Mouse (Mus musculus) heart, embryonic 11.5 days (tissue): ENCODE results near the gene Terb1. TPM values are rescaled to one million over a fixed set of nuclear protein-coding genes. Genes with fewer than 3 reads are reported as not detected.

Source experiments
- ATAC-seq: fragments of 200-750 bp; cut with Nextera tagmentation; replicated peaks from 2 replicates; pipeline ENCODE4 v1.8.0; 2017; ENCODE audit warnings: moderate library complexity; ENCODE audit not compliant: insufficient number of reproducible peaks, low FRiP score, low TSS enrichment
- H3K27ac ChIP-seq: fragments of 300-500 bp; sonication (generic); 2 replicates; pipeline ENCODE4 v1.5.1; 2014; ENCODE audit warnings: mild to moderate bottlenecking, low read depth, low read length
- H3K27me3 ChIP-seq: fragments of 300-500 bp; sonication (generic); 2 replicates; pipeline ENCODE4 v1.6.1; 2014; ENCODE audit warnings: mild to moderate bottlenecking, low read length, mixed read lengths; ENCODE audit not compliant: control insufficient read depth, insufficient read depth
- H3K36me3 ChIP-seq: fragments of 300-500 bp; sonication (generic); 2 replicates; pipeline ENCODE4 v1.6.1; 2014; ENCODE audit warnings: mild to moderate bottlenecking, low read length, moderate library complexity, mixed read lengths; ENCODE audit not compliant: control insufficient read depth, insufficient read depth
- H3K4me1 ChIP-seq: fragments of 300-500 bp; sonication (generic); 2 replicates; pipeline ENCODE4 v1.6.1; 2014; ENCODE audit warnings: low read length; ENCODE audit not compliant: control insufficient read depth, insufficient read depth
- H3K4me2 ChIP-seq: fragments of 300-500 bp; sonication (generic); 2 replicates; pipeline ENCODE4 v1.6.1; 2014; ENCODE audit warnings: mild to moderate bottlenecking, moderate library complexity
- H3K4me3 ChIP-seq: fragments of 300-500 bp; sonication (generic); 2 replicates; pipeline ENCODE4 v1.5.1; 2014; ENCODE audit warnings: low read depth, low read length
- H3K9ac ChIP-seq: fragments of 300-500 bp; sonication (generic); 2 replicates; pipeline ENCODE4 v1.6.1; 2014; ENCODE audit warnings: mild to moderate bottlenecking, low read depth, low read length, moderate library complexity
- H3K9me3 ChIP-seq: fragments of 300-500 bp; sonication (generic); replicated peaks from 2 replicates; pipeline ENCODE4 v1.6.1; 2016; ENCODE audit warnings: low read length; ENCODE audit not compliant: control insufficient read depth
- whole genome bisulfite sequencing: fragments of 180-500 bp; shearing (Covaris S2); extraction: QIAGEN DNeasy Blood & Tissue Kit; methylation state at CpG from one replicate; pipeline ENCODE4 v1.1.7; 2014; ENCODE audit not compliant: insufficient replicate concordance; 5-methylcytosine and 5-hydroxymethylcytosine counted together
- polyA plus RNA-seq: library from polyadenylated mRNA; unstranded; fragments of >200 nt; fragmentation: Nextera tagmentation; extraction: Ambion mirVana; gene quantifications from 2 replicates; pipeline ENCODE4 v1.2.1, GENCODE M21; 2014

The Terb1 gene
- polyA plus RNA-seq, 1 experiment from 2014 or later: 0.39 TPM

DNA sequence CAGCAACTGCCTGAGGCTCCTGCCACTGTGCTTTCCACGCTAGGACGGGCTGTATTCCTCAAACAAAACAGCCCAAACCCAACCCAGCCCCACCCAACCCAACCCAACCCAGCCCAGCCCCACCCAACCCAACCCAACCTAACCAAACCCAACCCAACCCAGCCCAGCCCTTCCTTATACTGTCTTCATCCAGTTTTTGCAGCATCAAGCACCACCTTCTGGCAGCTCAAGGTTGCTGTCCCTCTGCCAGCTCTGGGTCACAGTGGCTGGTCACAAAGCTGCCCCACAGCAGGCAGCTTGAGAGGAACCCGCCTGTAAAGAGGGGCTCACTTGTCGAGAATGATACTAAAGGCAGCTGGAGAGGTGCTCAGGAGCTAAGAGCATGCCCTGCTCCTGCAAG lies 75.4 kb downstream of the Terb1 start:
- Histone ChIP-seq H3K4me3 (no peak overlapping the region), H3K4me2 (no peak overlapping the region), H3K27me3 (no peaks in the 10 kb centered on the region), H3K9me3 (no peaks in the 10 kb centered on the region; the same call in 1 of the 2 replicates), H3K9ac (no peak overlapping the region), H3K27ac (no peak overlapping the region), H3K36me3 (peaks cover 50% of the 10 kb centered on the region), H3K4me1 (peaks cover 4% of the 10 kb centered on the region; the same call in 1 of the 2 replicates)
- WGBS: 75% methylated on average over 4 of the region's 4 CpGs
- ATAC-seq: peak; percentile 39; the same call in 1 of the 2 replicates

DNA sequence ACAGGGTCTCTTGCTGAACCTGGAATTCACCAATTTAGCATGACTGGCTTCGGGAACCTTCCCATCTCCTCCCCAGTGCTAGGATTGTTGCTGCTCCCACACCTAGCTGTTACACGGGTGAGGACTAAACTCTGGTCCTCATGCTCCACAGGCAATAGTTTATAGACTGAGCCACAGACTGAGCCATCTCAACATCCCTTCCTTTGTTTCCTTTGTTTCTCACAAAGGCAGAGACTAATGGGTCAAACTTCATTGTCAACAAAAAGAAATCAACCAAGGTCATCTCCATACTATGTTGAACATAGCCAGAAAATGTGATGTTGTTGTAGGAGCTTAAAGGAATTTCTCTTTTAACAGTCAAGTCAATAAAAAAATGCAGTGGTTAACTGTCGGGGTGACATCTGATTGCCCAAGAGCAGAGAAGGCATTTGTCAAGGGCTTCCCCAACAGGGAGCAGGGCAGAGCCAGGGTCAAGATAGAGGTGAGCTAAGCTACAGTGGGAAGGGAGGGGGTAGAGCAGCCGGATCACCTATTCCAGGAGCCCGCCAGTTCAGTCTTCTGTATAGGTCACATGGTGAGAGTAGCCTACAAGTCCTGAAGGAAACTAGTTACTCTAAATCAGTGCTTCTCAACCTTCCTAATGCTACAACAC lies 76.4 kb downstream of the Terb1 start:
- Histone ChIP-seq H3K4me3 (no peak overlapping the region), H3K27ac (no peak overlapping the region), H3K4me1 (peaks cover 4% of the 10 kb centered on the region; the same call in 1 of the 2 replicates), H3K9ac (no peak overlapping the region), H3K36me3 (peaks cover 47% of the 10 kb centered on the region), H3K4me2 (no peak overlapping the region), H3K27me3 (no peaks in the 10 kb centered on the region), H3K9me3 (no peaks in the 10 kb centered on the region; the same call in 1 of the 2 replicates)
- no peak for ATAC-seq
- 89% methylated on average over 5 of the region's 5 CpGs for WGBS

DNA sequence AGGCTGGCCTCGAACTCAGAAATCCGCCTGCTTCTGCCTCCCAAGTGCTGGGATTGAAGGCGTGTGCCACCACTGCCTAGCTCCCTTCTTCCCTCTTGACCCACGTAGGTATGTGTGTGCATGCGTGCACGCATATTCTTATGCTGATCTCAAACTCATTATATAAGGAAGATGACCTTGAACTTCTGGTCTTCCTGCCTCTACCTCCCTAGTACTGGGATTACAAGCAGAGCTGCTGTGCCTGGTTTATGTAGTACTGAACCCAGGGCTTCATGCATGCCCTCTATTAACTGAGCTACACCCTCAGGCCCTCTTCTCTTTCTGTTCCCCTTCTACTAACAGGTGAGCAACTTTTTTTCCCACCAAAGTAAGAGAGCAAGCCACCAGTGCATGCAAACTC lies 77.1 kb downstream of the Terb1 start:
- Histone ChIP-seq H3K27ac (no peak overlapping the region), H3K36me3 (peaks cover 50% of the 10 kb centered on the region), H3K9me3 (no peaks in the 10 kb centered on the region; the same call in 1 of the 2 replicates), H3K4me1 (peaks cover 4% of the 10 kb centered on the region; the same call in 1 of the 2 replicates), H3K4me2 (no peak overlapping the region), H3K27me3 (no peaks in the 10 kb centered on the region), H3K4me3 (no peak overlapping the region), H3K9ac (no peak overlapping the region)
- ATAC-seq: no peak
- 97% methylated on average over 6 of the region's 6 CpGs for WGBS

DNA sequence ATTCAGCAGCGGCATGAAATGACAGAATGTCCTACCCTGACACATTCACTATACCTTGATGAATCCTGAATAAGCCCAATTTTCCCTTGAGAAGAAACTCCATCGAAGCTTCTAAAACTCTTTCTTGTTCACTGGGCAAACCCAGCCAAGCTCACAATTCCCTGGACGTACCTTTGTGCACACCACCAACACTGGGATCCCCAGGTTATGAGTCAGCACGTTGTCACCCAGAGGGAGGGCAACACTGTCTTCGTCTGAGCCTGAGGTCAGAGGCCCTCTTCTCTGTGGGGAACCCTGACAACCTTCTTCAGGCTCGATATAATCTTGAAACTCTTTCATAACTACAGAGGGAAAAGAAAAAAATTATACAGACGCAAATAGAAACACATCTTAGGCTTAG lies 79.5 kb downstream of the Terb1 start:
- Histone ChIP-seq H3K4me2 (no peak overlapping the region), H3K9ac (no peak overlapping the region), H3K27ac (no peak overlapping the region), H3K4me1 (no peaks in the 10 kb centered on the region), H3K4me3 (no peak overlapping the region), H3K9me3 (no peaks in the 10 kb centered on the region; the same call in 1 of the 2 replicates), H3K27me3 (no peaks in the 10 kb centered on the region), H3K36me3 (peaks cover 55% of the 10 kb centered on the region)
- WGBS: 83% methylated on average over 7 of the region's 7 CpGs
- ATAC-seq: no peak

DNA sequence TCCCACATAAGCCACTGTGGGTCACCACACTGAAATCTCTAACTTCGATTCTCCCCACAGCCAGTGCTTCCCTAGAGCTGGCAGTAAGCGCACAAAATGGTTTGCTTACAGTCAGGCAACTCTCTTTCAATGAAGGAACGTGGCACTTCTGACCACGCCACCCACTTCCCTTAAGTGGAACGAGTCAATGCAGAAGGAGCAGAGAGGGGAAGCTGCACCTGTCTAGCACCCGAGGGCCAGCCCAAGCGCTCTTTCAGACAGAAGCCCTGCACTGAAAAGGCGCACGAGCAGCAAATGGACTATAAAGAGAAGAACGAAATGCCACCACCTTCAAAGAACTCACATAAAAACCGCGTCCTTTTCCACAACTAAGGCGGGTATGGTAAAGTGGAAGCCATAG lies 82.0 kb downstream of the Terb1 start:
- no peak overlapping the region for H3K27ac ChIP-seq
- no peaks in the 10 kb centered on the region for H3K27me3 ChIP-seq
- H3K9me3 ChIP-seq: no peaks in the 10 kb centered on the region; the same call in 1 of the 2 replicates
- no peak overlapping the region for H3K9ac ChIP-seq
- H3K4me3 ChIP-seq: no peak overlapping the region
- H3K36me3 ChIP-seq: peaks cover 55% of the 10 kb centered on the region
- ATAC-seq: no peak
- no peak overlapping the region for H3K4me2 ChIP-seq
- no peaks in the 10 kb centered on the region for H3K4me1 ChIP-seq
- 94% methylated on average over 13 of the region's 13 CpGs for WGBS

DNA sequence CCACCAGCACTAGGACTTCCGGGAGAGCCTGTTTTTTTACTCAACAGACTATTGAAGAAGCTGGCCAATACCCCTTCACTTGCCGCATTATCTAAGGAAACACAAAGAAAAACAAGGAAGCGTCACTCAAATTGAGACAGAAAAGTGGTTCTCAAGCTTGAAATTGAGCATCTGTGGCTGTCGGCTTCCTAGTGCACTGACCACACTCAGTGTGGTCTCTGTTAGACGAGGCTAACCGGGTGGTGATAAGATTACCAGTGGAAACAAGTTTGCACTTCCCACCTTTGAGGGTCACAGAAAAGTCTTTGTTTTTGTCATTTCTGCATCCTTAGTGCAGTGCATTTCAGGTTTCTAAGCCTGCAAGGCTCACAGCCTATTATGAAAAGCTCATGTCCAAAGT lies 87.4 kb downstream of the Terb1 start:
- no peak overlapping the region for H3K4me2 ChIP-seq
- ATAC-seq: 0 out of 2 replicates have a peak, but pooled peaks have one; percentile 41
- no peaks in the 10 kb centered on the region for H3K27me3 ChIP-seq
- no peaks in the 10 kb centered on the region for H3K9me3 ChIP-seq
- no peak overlapping the region for H3K9ac ChIP-seq
- 60% methylated on average over 6 of the region's 6 CpGs for WGBS
- no peak overlapping the region for H3K4me3 ChIP-seq
- H3K27ac ChIP-seq: no peak overlapping the region
- H3K36me3 ChIP-seq: peaks cover 49% of the 10 kb centered on the region
- peaks cover 8% of the 10 kb centered on the region; the same call in 1 of the 2 replicates for H3K4me1 ChIP-seq

DNA sequence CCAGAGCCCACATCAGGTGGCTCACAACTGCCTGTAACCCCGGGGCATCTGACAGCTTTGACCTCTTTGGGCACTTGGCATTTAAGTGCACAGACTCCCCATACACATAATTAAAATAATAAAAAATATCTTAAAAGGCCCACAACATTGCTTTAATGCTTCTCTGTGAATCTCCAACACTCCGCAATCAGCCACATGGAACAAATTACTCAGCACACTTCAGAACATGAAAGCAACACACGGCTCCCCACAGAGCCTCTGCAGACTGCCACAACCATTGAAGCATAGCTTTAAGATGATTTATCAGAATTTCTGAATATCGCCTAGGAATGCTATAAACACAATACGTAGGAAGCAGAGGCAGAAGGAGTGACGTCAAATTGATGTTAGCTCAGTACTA lies 93.7 kb downstream of the Terb1 start:
- H3K4me1 ChIP-seq: peaks cover 7% of the 10 kb centered on the region; the same call in 1 of the 2 replicates
- no peak overlapping the region for H3K4me2 ChIP-seq
- WGBS: 85% methylated on average over 6 of the region's 6 CpGs
- peaks cover 14% of the 10 kb centered on the region for H3K36me3 ChIP-seq
- no peak overlapping the region for H3K9ac ChIP-seq
- H3K27ac ChIP-seq: no peak overlapping the region
- H3K9me3 ChIP-seq: no peaks in the 10 kb centered on the region
- H3K27me3 ChIP-seq: no peaks in the 10 kb centered on the region
- no peak for ATAC-seq
- H3K4me3 ChIP-seq: no peak overlapping the region

DNA sequence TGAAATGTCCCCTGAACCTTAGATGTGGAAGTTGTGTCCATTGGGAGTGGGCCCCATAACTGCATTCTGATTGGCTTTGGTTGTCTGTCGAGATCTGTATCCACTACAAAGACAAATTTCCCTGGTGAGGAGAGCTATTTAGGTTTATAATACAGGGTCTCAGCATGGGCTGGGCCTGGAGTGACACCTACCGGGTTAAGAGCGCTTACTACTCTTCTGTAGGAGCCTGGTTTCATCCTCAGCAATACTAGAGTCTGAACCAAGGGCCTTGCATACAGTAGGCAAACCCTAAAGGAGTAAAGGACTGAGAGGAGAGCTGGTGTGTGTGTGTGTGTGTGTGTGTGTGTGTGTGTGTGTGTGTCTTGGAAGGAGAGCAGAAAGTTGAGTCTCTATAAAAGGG lies 95.5 kb downstream of the Terb1 start:
- H3K9me3 ChIP-seq: no peaks in the 10 kb centered on the region
- no peaks in the 10 kb centered on the region for H3K27me3 ChIP-seq
- no peak overlapping the region for H3K4me3 ChIP-seq
- peaks cover 14% of the 10 kb centered on the region for H3K36me3 ChIP-seq
- whole genome bisulfite sequencing: 66% methylated on average over 3 of the region's 3 CpGs
- ATAC-seq: no peak
- H3K4me1 ChIP-seq: peaks cover 7% of the 10 kb centered on the region; the same call in 1 of the 2 replicates
- no peak overlapping the region for H3K9ac ChIP-seq
- H3K4me2 ChIP-seq: no peak overlapping the region
- H3K27ac ChIP-seq: no peak overlapping the region

DNA sequence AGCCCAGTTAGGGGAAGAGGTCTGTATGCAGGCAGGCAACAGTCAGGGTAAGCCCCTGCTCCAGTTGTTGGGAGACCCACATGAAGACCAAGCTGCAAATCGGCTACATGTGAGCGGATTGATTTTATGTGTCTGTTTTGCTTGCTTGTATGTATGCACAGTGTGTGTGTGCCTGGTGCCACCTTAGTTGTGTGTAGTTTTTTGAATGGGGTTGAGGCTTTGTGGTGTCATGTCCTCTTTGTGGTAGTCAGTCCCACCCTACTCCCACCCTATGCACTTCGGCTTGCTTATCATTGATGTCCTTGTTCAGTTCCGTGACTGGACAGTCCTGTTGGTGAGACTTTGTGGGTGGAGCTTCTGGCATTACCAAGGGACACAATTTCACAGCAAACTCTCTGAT lies 95.9 kb downstream of the Terb1 start:
- Histone ChIP-seq H3K36me3 (peaks cover 11% of the 10 kb centered on the region), H3K27ac (no peak overlapping the region), H3K27me3 (no peaks in the 10 kb centered on the region), H3K4me3 (no peak overlapping the region), H3K9ac (no peak overlapping the region), H3K9me3 (no peaks in the 10 kb centered on the region), H3K4me2 (no peak overlapping the region), H3K4me1 (peaks cover 7% of the 10 kb centered on the region; the same call in 1 of the 2 replicates)
- ATAC-seq: 0 out of 2 replicates have a peak, but pooled peaks have one; percentile 25
- 58% methylated on average over 4 of the region's 4 CpGs for WGBS
